Mouse (Mus musculus) liver, postnatal 0 days (tissue): ENCODE data around the gene Lef1. TPM values are rescaled to one million over a fixed set of nuclear protein-coding genes. Genes with fewer than 3 reads are reported as not detected.
A peak's percentile ranks its signal among the peaks of the same experiment; 100 is the strongest.

Source experiments
- ATAC-seq: fragments of 200-750 bp; cut with Nextera tagmentation; 2 replicates; pipeline ENCODE4 v1.8.0; 2017; ENCODE audit warnings: mild to moderate bottlenecking, moderate library complexity
- DNase-seq: peaks from one replicate; pipeline ENCODE4 v3.0.0-alpha.2; 2016
- H3K27ac ChIP-seq: fragments of 300-500 bp; sonication (generic); 2 replicates; pipeline ENCODE4 v1.5.1; 2014; ENCODE audit warnings: antibody characterized with exemption, moderate library complexity, mild to moderate bottlenecking, low read depth
- H3K27me3 ChIP-seq: fragments of 300-500 bp; sonication (generic); 2 replicates; pipeline ENCODE4 v1.6.1; 2014; ENCODE audit warnings: low read length, control low read depth, mixed read lengths; ENCODE audit not compliant: insufficient read depth
- H3K36me3 ChIP-seq: fragments of 300-500 bp; sonication (generic); replicated peaks from 2 replicates; pipeline ENCODE4 v1.6.1; 2014; ENCODE audit warnings: mild to moderate bottlenecking, control low read depth, low read length, moderate library complexity, mixed read lengths; ENCODE audit not compliant: insufficient read depth
- H3K4me1 ChIP-seq: fragments of 300-500 bp; sonication (generic); 2 replicates; pipeline ENCODE4 v1.6.1; 2014; ENCODE audit warnings: antibody characterized with exemption, mild to moderate bottlenecking, control low read depth; ENCODE audit not compliant: insufficient read depth
- H3K4me2 ChIP-seq: fragments of 300-500 bp; sonication (generic); 2 replicates; pipeline ENCODE4 v1.6.1; 2014; ENCODE audit warnings: low read depth, mild to moderate bottlenecking, low read length, moderate library complexity, mixed read lengths
- H3K4me3 ChIP-seq: fragments of 300-500 bp; sonication (generic); 2 replicates; pipeline ENCODE4 v1.5.1; 2014; ENCODE audit warnings: low read depth, low read length
- H3K9ac ChIP-seq: fragments of 300-500 bp; sonication (generic); replicated peaks from 2 replicates; pipeline ENCODE4 v1.6.1; 2014; ENCODE audit warnings: mild to moderate bottlenecking, moderate library complexity
- H3K9me3 ChIP-seq: fragments of 300-500 bp; sonication (generic); 2 replicates; pipeline ENCODE4 v1.6.1; 2016; ENCODE audit warnings: mild to moderate bottlenecking, control low read depth, low read length, mixed read lengths
- CTCF ChIP-seq: sonication (generic); IDR thresholded peaks from 2 replicates; pipeline ENCODE4 v1.5.1; 2016; ENCODE audit warnings: antibody characterized with exemption, low read depth
- EP300 ChIP-seq: IDR thresholded peaks from 2 replicates; pipeline ENCODE4 v1.6.1; 2016; ENCODE audit warnings: antibody characterized with exemption, low read depth, mild to moderate bottlenecking
- WGBS: fragments of 180-500 bp; shearing (Covaris S2); extraction: QIAGEN DNeasy Blood & Tissue Kit; methylation state at CpG from one replicate; pipeline ENCODE4 v1.1.7; 2014; ENCODE audit not compliant: insufficient replicate concordance; 5-methylcytosine and 5-hydroxymethylcytosine counted together
- polyA plus RNA-seq: library from polyadenylated mRNA; unstranded; fragments of >200 nt; fragmentation: Nextera tagmentation; extraction: Ambion mirVana; gene quantifications from 2 replicates; pipeline ENCODE4 v1.2.1, GENCODE M21; 2015

The Lef1 gene
- polyA plus RNA-seq, 1 experiment from 2014 or later, result 2.2 TPM

GRCm38 (mm10) chr3:131105940-131106401, 4.3 kb upstream of the Lef1 start:
- no peak overlapping the region for H3K9ac ChIP-seq
- H3K9me3 ChIP-seq, result no peaks in the 10 kb centered on the region
- no peak for TF ChIP-seq EP300
- H3K27me3 ChIP-seq, result peaks cover 72% of the 10 kb centered on the region
- H3K27ac ChIP-seq, result 0 out of 2 replicates have a peak overlapping the region, but pooled peaks have one; percentile 24
- peak; percentile 33 for DNase-seq
- WGBS, result under 1% methylated on average over 35 of the region's 36 CpGs
- H3K36me3 ChIP-seq, result no peaks in the 10 kb centered on the region
- peak overlapping the region; percentile 39 for H3K4me3 ChIP-seq
- ATAC-seq, result no peak
- H3K4me2 ChIP-seq, result peak overlapping the region; percentile 58
- peaks cover 7% of the 10 kb centered on the region; the same call in 1 of the 2 replicates for H3K4me1 ChIP-seq

GRCm38 (mm10) chr3:131106451-131107291, 3.6 kb upstream of the Lef1 start:
- no peak for TF ChIP-seq EP300
- peak overlapping the region; percentile 58 for H3K4me2 ChIP-seq
- ATAC-seq (no peak), DNase-seq (no peak)
- H3K4me1 ChIP-seq, result peaks cover 14% of the 10 kb centered on the region
- H3K27ac ChIP-seq, result 0 out of 2 replicates have a peak overlapping the region, but pooled peaks have one; percentile 24
- H3K27me3 ChIP-seq, result peaks cover 79% of the 10 kb centered on the region
- H3K36me3 ChIP-seq, result no peaks in the 10 kb centered on the region
- H3K4me3 ChIP-seq, result peak overlapping the region; percentile 39
- no peaks in the 10 kb centered on the region for H3K9me3 ChIP-seq
- 1% methylated on average over 44 of the region's 45 CpGs for WGBS
- H3K9ac ChIP-seq, result no peak overlapping the region

GRCm38 (mm10) chr3:131107301-131108093, 2.8 kb upstream of the Lef1 start:
- Histone ChIP-seq H3K27me3 (peaks cover 87% of the 10 kb centered on the region), H3K4me3 (peak overlapping the region; percentile 0; the same call in 1 of the 2 replicates), H3K9ac (no peak overlapping the region), H3K27ac (no peak overlapping the region), H3K9me3 (no peaks in the 10 kb centered on the region), H3K36me3 (no peaks in the 10 kb centered on the region), H3K4me2 (peak overlapping the region; percentile 58; the same call in 1 of the 2 replicates), H3K4me1 (peaks cover 18% of the 10 kb centered on the region)
- ATAC-seq, result no peak
- WGBS, result 3% methylated on average over 34 of the region's 34 CpGs
- TF ChIP-seq EP300 (no peak), CTCF (no peak)
- no peak for DNase-seq

- ATAC-seq (no peak), DNase-seq (no peak)
- H3K9me3 ChIP-seq, result no peaks in the 10 kb centered on the region
- H3K27me3 ChIP-seq, result peaks cover 92% of the 10 kb centered on the region
- no peaks in the 10 kb centered on the region for H3K36me3 ChIP-seq
- no peak overlapping the region for H3K27ac ChIP-seq
- H3K4me2 ChIP-seq, result no peak overlapping the region; the same call in 1 of the 2 replicates
- 0 out of 2 replicates have a peak overlapping the region, but pooled peaks have one; percentile 0 for H3K4me3 ChIP-seq
- H3K9ac ChIP-seq, result no peak overlapping the region
- 2% methylated on average over 9 of the region's 9 CpGs for WGBS
- TF ChIP-seq CTCF, result no peak
- no peak for TF ChIP-seq EP300
- H3K4me1 ChIP-seq, result peaks cover 19% of the 10 kb centered on the region
Measured at GRCm38 (mm10) chr3:131108094-131108653, 2.1 kb upstream of the Lef1 start.

GRCm38 (mm10) chr3:131109066-131109685, 1.1 kb upstream of the Lef1 start:
- peaks cover 92% of the 10 kb centered on the region for H3K27me3 ChIP-seq
- no peak overlapping the region for H3K9ac ChIP-seq
- WGBS, result 2% methylated on average over 15 of the region's 15 CpGs
- peak overlapping the region; percentile 55 for H3K4me3 ChIP-seq
- H3K4me2 ChIP-seq, result peak overlapping the region; percentile 76
- ATAC-seq, result no peak
- TF ChIP-seq CTCF, result no peak
- TF ChIP-seq EP300, result no peak
- no peaks in the 10 kb centered on the region for H3K36me3 ChIP-seq
- H3K9me3 ChIP-seq, result no peaks in the 10 kb centered on the region
- DNase-seq, result no peak
- no peak overlapping the region for H3K27ac ChIP-seq
- peaks cover 19% of the 10 kb centered on the region for H3K4me1 ChIP-seq
